Mouse (Mus musculus) ES-Bruce4 (cell line): Measurements from ENCODE around the gene Mgat1.

Source experiments
- CTCF ChIP-seq: IDR thresholded peaks from one replicate; pipeline ENCODE4 v1.8.1; 2011; ENCODE audit warnings: low read depth, low read length
- EP300 ChIP-seq: IDR thresholded peaks from 2 replicates; pipeline ENCODE4 v1.6.1; 2011; ENCODE audit warnings: low read depth, low read length; ENCODE audit not compliant: insufficient read depth
- POLR2A ChIP-seq: IDR thresholded peaks from one replicate; pipeline ENCODE4 v1.8.1; 2011; ENCODE audit warnings: low read length; ENCODE audit not compliant: insufficient read depth

- no peak for TF ChIP-seq CTCF
- TF ChIP-seq POLR2A: no peak
- no peak for TF ChIP-seq EP300
These were observed 3.7 kb upstream of the Mgat1 start for GRCm38 (mm10) chr11:49240310-49240709.
